Mouse (Mus musculus) R1 (cell line): ENCODE results near the gene Olfr640.

Experiments used
- DNase-seq: peaks from one replicate; pipeline ENCODE4 v3.0.0-alpha.2; 2018; ENCODE audit warnings: low read depth, low spot score

The Olfr640 gene

DNA sequence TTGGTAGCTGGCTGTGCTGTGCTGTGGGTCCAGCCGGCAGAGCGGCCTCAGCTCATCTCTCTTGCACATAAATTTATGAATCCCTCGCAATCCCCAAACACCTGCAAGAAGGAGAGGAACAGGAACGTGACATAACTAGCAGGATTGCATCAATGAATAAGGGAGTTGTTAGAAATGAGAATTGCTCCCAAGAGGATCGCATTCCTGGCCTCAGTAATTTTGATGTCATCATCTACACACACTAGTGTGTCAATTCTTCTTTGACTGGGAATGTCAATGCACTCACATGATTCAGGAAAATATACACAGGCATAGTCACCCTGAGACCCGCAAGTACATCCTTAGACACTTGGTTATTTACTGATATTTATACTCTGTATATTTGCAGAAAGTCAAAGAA, at the start of gene Olfr640:
Olfr640 (minus strand) TSS at position 101 of the 400 bp plus-strand sequence.
- DNase-seq: no peak

- no peak for DNase-seq
Measured at GRCm38 (mm10) chr7:104071769-104072168, 46.4 kb upstream of the Olfr640 start, which contains the start of gene Olfr644. Olfr644 (minus strand) TSS chr7:104071869.

GRCm38 (mm10) chr7:104061345-104061744, 36.0 kb upstream of the Olfr640 start, which contains the start of gene 4930516K23Rik:
4930516K23Rik (minus strand) TSS chr7:104061445.
- DNase-seq: no peak

DNA sequence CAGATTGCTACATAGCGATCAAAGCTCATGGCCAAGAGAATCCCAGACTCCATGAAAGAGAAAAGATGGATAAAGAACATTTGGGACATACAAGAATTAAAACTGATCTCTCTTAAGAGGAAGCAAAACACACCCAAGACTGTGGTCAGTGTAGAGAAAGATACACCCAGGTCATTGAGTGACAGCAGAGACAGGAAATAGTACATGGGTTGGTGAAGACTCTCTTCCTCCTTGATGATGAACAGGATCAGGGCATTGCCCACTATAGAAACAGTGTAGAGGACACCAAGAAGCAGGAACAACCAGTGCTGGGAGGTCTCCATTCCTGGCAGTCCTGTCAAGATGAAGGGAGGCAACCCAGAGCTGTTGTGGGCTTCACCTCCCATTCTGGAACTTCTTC, 33.8 kb upstream of the Olfr640 start:
- no peak for DNase-seq

- no peak for DNase-seq
Measured at GRCm38 (mm10) chr7:104052566-104052965, 27.2 kb upstream of the Olfr640 start, which contains the start of gene Olfr642. Olfr642 (minus strand) TSS chr7:104052666.

- DNase-seq: no peak
Measured at GRCm38 (mm10) chr7:104050745-104051144, 25.4 kb upstream of the Olfr640 start.

GRCm38 (mm10) chr7:104035145-104035544, 9.8 kb upstream of the Olfr640 start, which contains the start of gene Olfr641:
Olfr641 (plus strand) TSS chr7:104035445.
- DNase-seq: no peak

DNA sequence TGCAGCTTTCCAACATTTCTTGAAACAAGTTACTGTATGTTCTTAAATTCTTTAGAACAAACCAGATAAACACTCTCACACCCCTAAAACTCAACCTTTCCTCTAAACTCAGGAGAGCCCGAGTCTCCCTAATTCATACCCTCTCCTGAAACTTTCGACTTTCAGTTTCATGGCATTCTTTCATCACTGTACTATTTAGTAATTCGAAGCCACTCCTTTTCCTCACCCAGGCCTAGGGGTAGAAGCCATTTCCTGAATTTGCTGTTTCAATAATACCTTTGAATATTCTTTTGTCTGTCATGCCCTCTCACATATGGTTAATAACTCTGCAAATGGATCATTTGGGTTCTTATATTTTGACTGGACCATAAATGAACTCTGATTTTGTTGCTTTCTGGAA, 1.6 kb upstream of the Olfr640 start:
- DNase-seq: no peak

DNA sequence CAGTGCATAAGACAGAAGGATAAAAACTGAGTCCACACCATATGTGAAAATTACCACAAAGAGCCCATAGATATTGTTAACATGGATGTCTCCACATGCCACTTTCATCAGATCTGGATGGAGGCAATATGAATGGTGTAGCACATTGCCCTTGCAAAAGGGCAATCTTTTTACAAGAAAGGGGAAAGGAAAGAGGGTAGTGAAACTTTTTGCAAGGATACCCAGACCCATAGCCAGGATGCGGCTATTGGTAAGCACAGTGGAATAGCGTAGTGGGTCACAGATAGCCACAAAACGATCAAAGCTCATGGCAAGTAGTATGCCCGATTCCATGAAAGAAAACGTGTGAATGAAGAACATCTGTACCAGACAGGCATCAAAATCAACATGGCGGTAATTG, 3.7 kb downstream of the Olfr640 start:
- DNase-seq: no peak

GRCm38 (mm10) chr7:104018953-104019352, 6.4 kb downstream of the Olfr640 start:
- no peak for DNase-seq

GRCm38 (mm10) chr7:104017203-104017602, 8.2 kb downstream of the Olfr640 start, which contains the start of gene Olfr639:
Olfr639 (minus strand) TSS chr7:104017303.
- no peak for DNase-seq

- DNase-seq: no peak
Measured at GRCm38 (mm10) chr7:103999124-103999523, 26.2 kb downstream of the Olfr640 start.

DNA sequence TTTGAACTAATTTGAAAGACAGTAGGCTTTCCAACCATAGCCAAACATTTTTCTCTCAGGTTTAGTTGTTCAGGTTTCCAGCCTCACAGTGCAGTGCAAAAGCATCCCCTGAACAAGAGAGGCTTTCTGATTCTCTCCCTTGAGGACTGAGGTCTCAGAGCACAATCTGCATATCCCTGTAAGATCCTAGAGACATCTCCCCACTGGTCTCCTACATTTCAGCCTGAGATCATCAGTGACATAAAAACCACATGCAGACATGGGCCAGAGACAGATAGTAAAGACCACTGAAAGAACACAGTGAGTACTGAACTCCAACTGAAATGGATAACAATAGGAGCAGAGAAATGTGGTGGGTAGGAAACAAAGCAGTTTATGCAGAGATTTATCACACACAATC, 26.9 kb downstream of the Olfr640 start, which contains the start of gene Olfr638:
Olfr638 (plus strand) TSS at position 301 of the 400 bp plus-strand sequence.
- DNase-seq: no peak

DNA sequence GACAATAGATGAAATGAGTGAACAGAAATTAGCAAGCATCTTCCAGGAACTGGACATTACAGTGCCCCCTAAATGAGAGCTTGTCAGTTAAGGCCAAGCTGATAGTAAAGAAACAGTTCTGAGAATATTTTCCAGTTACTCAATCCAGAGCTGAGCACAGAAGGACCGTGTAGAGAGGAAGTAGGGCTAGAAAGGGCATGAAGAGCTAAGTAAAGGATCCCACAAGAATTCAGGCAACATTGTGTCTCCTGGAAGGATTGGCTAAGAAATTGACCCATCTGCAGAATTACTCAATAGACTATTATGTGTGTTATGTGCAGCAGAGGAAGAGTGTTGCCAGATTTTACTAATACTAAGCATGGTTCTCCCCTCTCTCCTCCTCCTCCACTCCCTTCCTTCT, 53.6 kb downstream of the Olfr640 start:
- no peak for DNase-seq

- DNase-seq: no peak
Measured at GRCm38 (mm10) chr7:103970852-103971251, 54.5 kb downstream of the Olfr640 start, which contains the start of gene Olfr635. Olfr635 (plus strand) TSS chr7:103971152.
